Mouse (Mus musculus) urinary bladder, postnatal 25 days (tissue): ENCODE measurements at regions not wholly inside any gene's neighbourhood (a gene's known extent, or its start where the extent isn't known, plus 50 kb on each side); places are given as distances from the start of the nearest gene placed in this dataset.

Experiments
- DNase-seq: peaks from one replicate; pipeline ENCODE4 v3.0.0; 2022; ENCODE audit warnings: low spot score

DNA sequence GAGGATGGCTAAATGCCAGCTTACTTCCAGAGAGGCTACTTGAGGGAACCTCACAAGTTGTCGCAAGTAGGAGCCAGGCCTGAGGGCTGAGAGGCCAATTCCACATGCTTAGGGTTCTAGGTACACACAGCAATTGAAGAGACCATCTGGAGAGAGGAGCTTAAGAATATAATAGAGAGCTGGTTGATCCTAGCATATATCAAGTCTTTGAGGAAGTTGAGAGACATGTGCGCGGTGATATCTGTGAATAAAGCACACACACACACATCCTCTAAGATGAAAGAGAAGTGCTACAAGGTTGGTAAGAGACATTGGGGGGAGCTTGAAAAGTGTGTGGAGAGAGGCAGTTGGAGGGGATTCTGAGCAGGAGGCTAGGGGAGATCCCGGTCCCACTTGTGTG lies 189.5 kb downstream of the Zfp462 start:
- DNase-seq, result no peak

DNA sequence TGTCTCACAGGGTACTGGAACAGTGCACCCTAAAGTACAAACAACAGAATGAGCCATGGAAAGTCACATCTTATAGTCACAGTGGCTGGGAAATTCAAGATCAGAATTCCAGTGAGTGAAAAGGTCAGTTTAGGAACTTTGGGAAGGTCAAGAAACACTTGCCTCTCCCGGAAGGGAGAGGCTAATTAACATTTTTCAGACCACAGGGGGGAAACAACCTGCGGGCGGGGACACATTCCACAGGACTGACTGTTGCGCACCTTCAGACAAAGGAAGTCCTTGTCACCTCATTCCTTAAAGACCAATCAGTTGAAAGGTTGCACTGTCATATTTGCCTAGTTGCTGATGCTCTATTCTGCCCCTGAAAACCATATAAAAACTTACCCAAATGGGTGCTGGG lies 189.9 kb downstream of the Zfp462 start:
- no peak for DNase-seq

DNA sequence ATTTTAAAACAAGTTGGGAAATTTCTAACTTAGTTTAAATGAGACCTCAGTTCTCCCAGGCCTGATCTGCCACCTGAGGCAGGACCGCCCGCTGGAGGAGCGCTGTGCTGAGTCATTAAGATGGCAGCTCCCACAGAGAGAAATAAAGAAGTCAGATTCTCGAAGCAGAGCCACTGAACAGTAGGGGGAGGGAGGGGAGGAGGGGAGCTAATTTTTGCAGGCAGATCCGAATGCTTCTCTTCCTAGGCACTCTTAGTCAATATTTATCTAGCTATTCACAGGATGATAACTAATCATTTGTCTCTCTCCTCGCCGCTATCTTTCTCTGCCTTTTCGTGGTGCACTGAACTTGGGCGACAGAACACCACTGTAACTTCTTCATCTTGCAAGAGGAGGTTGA lies 191.4 kb downstream of the Zfp462 start:
- DNase-seq, result no peak

DNA sequence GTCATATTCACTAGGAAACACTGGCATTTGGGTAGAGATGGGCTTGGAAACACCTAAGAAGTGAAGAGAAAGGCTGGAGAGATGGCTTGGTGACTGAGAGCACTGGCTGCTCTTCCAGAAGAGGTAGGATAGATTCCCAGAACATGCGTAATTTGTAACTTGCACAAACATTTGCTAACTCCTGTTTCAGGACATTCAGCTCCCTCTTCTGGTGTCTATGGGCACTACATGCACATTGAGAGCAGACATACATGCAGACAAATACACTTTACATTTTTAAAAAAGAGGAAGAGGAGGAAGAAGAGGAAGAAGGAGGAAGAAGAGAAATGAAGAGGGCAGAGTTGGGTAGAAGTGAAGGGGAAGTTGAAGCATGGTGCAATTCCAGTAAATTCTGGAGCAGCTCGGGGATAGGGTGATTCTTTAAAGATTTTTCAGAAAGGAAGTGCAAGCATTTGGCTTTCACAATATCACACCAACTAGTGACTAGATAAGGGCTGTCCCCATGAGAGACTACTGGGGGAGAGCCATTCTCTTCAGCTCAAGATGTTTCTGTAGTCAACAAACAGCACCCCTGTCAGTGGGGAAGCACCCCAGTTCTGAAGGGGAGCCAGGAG lies 193.0 kb downstream of the Zfp462 start:
- DNase-seq, result no peak

DNA sequence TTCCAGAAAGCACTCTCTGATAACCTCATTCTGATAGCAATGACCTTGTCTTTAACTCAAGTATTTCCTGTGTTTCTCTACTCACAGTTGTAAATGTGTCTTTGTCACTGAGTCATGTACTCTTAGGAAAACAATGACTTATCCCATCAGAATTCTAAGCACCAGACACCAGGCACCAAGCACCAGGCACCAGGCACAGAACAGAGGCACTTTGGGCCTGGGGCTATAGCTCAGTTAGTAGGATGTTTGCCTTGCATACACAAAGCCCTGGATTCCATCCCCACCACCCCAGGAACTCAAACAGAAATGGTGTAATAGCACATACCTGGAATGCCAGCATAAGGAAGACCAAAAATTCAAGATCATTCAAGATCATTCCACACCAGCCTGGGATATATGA lies 196.5 kb downstream of the Zfp462 start:
- DNase-seq, result no peak

DNA sequence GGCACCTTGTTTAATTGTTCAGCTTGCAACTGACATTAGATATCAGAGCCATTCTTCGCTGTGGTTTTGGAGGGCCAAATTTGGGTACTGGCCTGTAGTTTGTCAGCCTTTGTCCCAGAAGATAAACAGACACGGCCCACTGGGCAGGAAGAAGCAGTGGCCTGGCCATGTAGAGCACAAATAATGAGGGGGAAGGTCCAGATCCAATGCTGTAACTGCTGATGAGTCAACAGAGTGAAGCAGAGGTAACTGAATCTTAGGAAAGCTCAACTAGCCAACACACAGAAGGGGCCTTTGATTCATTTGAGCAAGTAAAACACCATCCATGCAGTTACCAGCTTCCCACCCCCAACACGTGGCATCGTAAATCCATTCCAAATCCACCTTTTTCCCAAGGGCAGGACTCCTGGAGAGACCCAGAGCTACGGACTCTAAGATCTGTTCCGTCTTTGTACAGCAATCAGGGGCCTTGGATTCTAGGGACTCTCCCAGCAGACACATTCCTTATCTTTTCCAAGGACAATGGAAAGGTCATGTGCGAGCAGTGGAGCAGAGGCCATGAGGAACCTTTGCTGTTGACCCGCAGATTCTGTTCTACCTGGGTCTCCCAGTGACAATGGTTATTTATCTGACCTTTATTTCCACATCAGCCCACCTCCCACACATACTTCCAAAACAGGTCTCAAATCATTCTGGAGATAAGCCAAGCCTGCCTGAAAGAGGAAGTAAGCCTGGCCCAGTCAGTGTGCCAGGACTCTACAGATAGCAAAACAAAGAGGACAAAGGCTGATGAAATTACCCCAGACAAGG lies 197.3 kb downstream of the Zfp462 start:
- DNase-seq, result no peak

DNA sequence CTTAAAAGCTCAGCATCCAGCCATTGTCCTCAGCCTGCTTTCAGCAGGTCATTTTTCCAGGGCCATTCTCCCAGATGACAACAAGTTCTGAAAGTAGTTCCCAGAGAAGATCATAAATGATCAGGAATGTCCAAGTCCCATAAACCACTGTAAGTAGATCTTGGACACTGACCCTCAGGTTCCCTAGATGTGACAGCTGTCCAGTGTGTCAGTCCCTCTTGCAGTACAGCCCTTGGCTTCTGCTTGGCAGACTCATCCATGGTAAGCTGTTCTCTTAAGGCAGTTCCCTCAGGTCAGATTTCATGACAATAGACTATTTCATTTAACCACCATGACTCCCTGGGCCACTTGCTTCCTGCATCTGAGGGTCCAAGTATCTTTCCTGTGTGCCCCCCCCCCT lies 198.6 kb downstream of the Zfp462 start:
- DNase-seq, result no peak

DNA sequence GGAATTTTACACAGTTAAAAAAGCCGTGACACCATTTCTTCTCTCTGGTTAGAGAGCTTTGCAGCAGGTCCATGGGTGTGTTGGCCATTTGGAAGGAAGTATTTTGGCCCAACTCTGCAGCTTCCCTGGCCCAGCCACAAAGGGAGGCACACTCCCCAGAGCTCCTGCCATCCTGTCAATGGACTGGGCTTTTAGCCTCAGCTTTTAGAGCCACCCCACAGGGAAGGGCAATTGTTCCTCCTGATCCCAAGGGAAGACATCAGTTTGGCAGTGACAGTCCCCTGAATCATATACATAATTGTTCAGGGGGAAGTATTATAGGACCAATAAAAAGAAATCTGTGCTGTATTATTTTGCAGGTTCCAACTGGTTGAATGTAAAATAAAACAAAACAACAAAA lies 200.1 kb downstream of the Zfp462 start:
- no peak for DNase-seq

DNA sequence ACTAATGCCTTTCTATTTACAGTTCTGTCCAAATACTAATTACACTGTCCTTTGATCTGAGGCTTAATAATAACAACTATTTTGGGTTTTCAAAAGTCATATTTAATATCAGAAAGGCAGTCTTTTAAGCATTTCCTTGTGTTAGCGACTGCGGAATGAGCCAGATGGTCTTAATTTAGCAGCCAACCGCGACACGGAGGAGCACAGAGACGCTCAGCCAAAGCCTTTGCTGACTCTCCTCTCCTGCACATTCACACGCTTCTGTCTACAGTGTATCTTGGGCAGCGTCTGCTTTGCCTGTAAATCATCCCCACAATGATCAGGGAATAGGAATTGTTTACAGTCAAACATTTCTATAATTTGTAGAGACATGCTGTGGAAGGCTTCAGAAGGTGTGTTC lies 201.1 kb downstream of the Zfp462 start:
- DNase-seq, result no peak

DNA sequence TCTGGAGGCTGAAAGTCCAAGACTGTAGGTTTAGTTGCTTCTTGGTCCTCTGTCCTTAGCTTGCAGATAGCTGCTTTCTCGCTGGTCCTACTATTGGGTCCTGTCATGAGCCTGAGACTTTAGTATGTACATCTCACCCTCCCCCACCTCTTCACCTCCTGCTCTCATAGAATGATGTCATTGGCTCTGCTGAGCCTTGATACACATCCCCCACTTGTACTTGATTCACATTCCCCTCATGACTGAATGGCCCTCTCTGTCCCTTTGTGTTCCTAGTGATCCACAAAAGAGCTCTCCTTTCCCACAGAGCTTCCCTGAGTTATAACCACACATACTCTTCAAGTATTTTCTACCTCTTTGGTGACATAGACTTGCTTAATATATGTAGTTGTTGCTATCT lies 201.5 kb upstream of the Rad23b start:
- no peak for DNase-seq

DNA sequence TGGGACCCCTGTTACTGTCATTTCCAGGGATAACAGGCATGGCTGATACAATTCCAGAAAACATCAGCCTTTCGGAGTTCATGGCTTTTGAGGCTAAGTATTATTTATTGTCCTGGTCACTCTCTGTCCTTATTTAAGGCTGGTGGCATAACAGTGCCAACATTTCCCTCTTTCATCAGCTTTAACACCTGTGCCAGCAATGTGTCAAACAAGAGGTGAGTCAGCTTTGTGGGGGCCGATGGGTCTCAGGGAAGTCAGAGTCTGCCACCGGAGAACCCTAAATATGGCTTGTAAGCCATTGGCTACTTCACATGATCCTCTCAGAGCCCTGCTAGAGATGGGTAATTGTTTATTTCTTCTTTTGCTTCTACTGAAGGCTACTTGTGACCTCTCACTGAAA lies 195.3 kb upstream of the Rad23b start:
- no peak for DNase-seq

DNA sequence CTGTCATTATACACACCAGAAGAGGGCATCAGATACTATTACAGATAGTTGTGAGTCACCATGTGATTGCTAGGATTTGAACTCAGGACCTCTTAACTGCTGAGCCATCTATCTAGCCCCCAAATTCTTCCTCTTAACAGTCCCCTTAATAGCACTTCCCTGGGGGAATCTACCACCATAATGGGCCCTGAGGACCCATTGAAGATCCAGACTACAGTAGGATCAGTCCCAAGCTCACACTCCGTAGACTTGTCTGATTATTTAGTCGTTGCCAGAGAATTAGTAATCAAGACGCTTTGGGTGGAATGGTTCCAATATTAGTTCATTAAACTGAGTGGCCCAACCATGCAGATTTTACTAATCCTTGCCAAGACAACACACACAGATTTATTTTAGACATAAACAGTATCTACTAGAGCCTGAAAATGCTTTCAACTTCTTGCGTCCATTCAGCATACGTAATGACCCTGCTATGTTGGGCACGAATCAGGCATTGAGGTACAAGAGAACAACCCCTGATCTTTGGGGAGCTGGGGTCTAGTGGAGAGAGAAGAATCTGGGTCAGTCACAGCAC lies 191.6 kb upstream of the Rad23b start:
- DNase-seq, result no peak

DNA sequence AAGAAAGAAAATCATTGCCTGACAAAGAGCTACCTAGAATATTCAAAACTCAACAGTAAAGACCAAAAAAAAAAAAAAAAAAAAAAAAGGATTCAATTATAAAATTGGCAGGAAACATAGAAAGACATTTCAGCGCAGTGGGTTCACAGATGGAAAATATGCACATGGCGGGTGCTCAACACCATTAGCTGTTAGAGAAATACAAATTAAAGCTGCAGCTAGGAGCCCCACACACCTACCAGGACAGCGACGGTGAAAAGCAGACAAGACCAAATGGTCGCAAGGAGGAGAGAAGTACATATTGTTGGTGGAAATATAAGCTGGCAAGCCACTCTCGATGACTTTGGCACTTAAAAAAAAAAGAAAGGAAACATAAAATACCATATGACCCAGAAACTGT lies 183.6 kb upstream of the Rad23b start:
- no peak for DNase-seq

DNA sequence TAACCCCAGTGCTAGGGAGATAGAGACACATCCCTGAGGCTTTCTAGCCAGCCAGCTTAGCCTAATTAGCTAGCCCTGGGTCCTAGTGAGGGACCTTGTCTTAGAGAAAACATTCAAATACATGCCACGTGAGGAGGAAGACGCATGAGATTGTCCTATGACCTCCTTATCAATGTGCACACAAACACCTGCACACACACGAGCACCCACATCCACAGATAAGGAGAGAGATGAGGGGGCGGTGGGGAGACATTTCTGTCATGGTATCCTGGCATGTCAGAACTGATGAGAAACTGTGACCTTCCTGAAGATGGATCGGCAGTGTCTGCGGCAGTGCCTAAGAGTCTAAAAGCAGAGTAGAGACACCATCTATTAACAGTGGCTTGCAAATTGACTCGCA lies 180.8 kb upstream of the Rad23b start:
- DNase-seq, result no peak

DNA sequence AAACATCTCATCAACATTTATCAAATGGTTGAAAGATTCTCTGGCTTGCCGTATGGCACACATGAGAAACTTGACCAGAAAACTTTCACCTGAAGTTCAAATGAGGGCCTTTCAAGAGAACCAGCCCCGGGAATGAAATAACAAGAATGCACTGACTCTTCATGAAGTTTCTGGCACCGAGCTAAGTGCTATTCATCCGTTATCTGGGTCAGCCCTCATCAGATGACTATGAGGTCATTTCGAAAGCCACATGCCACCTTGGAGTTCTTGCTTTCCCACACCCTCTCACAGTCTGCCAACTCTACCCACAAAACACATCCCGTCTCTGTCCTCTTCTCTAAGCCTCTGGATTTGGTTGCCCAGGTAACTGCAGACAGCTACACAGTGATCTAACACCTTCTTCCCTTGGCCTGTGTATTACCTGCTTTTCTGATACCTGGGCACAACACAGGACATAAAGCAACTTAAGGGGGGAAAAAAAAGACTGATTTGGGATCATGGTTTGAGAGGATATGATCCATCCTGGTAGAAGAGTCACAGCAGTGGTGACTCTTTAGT lies 177.4 kb upstream of the Rad23b start:
- DNase-seq, result no peak

DNA sequence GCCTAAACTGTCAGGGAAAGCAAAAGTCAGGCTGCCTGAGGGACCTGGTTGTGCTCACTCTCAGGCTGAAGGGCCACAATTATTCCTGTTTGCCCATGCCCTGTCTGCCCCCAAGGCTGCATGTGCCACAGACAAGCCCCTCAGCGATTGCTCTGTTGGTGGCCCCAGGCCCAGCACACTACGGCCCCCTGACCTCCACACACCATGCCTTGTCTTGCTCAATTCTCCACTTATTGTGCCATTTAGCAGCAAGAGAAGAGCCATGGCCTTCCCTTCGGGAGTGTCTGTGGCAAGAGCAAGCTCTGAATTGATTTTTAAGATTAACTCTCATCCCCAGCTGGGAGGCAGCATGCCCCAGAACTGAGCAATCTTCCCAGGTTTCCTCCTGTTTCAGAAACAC lies 173.8 kb upstream of the Rad23b start:
- DNase-seq, result no peak

DNA sequence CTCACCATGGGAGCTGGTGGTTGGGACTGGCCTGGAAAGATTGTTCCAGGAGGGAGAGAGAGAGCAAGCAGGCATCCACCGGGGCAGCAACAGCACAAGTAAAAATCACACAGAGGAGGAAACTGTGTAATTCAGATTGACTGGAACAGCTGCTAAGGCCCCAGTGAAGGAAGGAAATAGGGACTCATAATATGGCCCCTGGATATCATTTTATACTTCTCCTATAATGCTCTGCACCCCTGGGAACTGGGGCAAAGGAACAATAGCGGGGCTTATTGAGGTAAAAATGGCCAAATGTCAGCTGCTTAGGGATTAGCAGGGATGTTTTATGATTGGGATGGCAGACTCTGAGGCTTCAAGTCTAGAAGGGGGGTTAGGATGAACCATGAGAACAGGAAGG lies 170.4 kb upstream of the Rad23b start:
- DNase-seq, result no peak

DNA sequence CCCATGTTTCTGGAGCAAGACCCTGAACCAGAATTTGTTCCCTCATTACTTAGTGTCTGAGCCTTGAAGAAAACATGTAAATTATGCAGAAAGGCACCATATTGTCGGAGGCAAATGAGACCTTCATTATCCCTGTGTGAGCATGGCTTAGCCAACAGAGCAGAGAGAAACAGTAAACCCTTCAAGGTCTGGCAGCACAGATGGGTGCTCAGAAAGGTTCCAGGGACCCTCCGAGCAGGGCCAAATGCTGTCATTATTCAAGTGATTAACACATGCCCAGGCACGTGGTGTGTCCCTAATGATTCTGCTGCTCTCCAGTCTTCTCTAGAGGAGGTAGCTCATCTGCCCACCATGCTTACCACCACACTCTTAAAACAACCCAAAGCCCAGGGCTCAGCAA lies 166.3 kb upstream of the Rad23b start:
- DNase-seq, result no peak

DNA sequence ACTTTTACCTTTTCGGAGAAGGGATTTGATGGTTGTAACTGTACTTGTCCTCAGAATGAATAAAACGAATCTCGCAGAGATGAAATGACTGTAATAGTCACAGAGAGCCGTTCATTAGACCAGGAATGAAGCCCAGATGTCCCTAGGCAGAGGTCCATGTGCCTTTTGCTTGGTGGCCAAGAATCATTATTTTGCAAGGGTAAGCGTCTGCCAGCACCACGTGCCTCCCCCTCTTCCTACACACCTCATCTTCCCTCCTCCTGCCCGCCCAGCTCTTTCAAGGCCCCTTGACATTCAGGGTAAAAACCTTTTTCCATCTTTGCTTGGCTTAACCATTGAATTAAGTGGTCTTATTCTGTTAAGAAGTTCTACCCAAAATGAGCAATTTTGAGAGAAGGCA lies 161.1 kb upstream of the Rad23b start:
- DNase-seq, result no peak

DNA sequence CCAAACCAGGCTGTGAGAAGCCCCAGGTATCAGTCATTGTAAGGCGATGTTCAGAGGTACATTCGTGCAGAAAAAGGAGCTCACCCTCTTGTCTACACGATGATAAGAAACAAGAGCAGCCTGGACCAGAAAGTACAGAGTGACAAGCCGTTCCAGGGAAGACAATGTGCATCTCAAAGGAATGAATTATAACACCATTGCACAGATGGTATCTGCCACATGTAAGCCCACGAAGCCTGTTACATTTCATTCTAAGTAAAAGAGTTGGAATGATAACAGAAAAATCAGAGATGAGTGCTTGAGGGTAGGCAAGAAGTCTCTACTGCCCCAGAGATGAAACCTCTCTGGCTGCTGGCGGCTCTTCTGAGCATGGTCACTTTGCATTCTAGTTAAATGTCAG lies 159.3 kb upstream of the Rad23b start:
- DNase-seq, result no peak

DNA sequence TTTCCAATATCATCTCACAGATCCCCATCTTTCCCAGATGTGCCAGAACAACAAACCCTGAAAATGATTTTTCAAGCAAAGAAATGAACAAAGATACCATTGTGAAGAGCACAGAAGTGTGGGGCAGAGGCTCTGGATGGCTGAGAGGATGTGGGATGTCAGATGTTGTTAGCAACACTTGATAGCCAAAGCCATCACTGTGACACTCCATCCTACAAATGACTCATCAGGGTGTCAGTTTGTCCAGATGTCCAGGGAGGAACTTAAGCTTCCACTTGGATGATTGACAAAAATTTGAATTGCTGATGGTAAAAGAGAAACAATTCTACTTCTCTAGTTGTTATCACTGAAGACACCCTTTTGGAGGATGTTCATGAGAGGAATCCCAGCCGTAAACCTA lies 155.8 kb upstream of the Rad23b start:
- no peak for DNase-seq

DNA sequence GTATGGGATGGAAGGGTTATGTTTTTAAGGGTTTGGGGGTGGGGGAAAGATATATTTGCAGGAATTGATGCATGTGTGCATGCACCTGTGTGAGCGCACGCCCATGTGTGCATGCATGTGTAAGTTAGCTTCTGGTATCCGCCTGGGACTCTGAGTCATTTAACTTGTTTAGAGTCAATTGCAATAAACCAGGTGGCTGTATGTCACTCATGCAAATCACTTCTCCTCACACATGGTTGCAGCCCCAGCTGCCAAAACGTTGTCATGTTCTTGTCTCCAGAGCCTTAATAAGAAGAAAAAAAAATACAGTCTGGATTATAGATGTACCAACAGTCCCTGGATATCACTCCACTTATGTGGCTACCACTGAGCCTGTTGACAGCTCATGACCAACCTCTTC lies 155.3 kb upstream of the Rad23b start:
- no peak for DNase-seq
